11 mouse cellular contexts compared by ENCODE assay signal in the genomic region with DNA sequence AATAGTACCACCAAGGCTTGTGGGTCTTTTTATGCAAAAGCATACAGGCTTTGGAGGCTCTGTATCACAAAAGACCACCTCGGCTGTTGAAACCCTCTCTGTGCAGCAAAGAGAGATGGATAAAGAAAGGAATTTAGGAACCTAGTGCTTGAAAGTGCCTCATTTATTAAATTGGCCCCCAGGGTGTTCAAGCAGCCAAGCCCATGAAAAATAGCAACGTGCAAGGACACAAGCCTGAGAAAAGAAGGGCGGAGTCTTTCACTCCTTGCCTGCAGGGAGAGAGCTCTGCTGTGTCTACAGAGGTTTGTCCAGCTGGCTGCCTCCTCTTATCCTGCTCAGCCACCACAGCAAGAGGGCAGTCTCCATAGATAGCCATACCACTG.
DNase-seq lines count a peak whose midpoint lies in the region; ATAC-seq and TF ChIP-seq lines count a peak whose summit lies in the region.
"Had no signal": no experiment of that assay in that cellular context is flagged by ENCODE, and none has a peak within 500 bp of the region (broad histone marks: within the 10 kb centered on the region; RNA-seq: fewer than 3 reads in every experiment).

No protein-coding gene starts in this region.

- 0 out of 2 replicates have a peak overlapping the region, but pooled peaks have one; percentile 30 for H3K27ac ChIP-seq in embryonic facial prominence, embryonic 15.5 days (replicated peaks)
- H3K27ac ChIP-seq in intestine, embryonic 15.5 days, result peak overlapping the region; percentile 62; the same call in 1 of the 2 replicates
- peak overlapping the region; percentile 14; the same call in 1 of the 2 replicates for H3K27ac ChIP-seq in midbrain, postnatal 0 days (ENCODE audit: low read depth, low read length)
- H3K27ac ChIP-seq: heart, embryonic 10.5 days; macrophage had no signal

- no peaks in the 10 kb centered on the region for H3K27me3 ChIP-seq in embryonic facial prominence, embryonic 15.5 days
- H3K27me3 ChIP-seq in intestine, embryonic 15.5 days (replicated peaks), result no peaks in the 10 kb centered on the region
- H3K27me3 ChIP-seq in midbrain, postnatal 0 days (ENCODE audit: insufficient read depth, low read length), result no peaks in the 10 kb centered on the region

- no peaks in the 10 kb centered on the region for H3K9me3 ChIP-seq in embryonic facial prominence, embryonic 15.5 days (replicated peaks)
- no peaks in the 10 kb centered on the region for H3K9me3 ChIP-seq in intestine, embryonic 15.5 days
- H3K9me3 ChIP-seq in midbrain, postnatal 0 days (ENCODE audit: low read length), result no peaks in the 10 kb centered on the region
- H3K9me3 ChIP-seq: heart, embryonic 10.5 days had no signal

- TF ChIP-seq CTCF in midbrain, postnatal 0 days (IDR thresholded peaks at IDR 0.05), result peak; percentile 15

- no peak overlapping the region for H3K9ac ChIP-seq in embryonic facial prominence, embryonic 15.5 days
- H3K9ac ChIP-seq in intestine, embryonic 15.5 days, result no peak overlapping the region
- H3K9ac ChIP-seq in midbrain, postnatal 0 days (replicated peaks; ENCODE audit: low read length, poor library complexity, severe bottlenecking), result no peak overlapping the region

- no peaks in the 10 kb centered on the region for H3K36me3 ChIP-seq in embryonic facial prominence, embryonic 15.5 days
- H3K36me3 ChIP-seq in intestine, embryonic 15.5 days, result no peaks in the 10 kb centered on the region
- no peaks in the 10 kb centered on the region for H3K36me3 ChIP-seq in midbrain, postnatal 0 days (ENCODE audit: insufficient read depth, low read length)
- H3K36me3 ChIP-seq: heart, embryonic 10.5 days had no signal

- peaks cover 13% of the 10 kb centered on the region; the same call in 1 of the 2 replicates for H3K4me1 ChIP-seq in embryonic facial prominence, embryonic 15.5 days
- peaks cover 9% of the 10 kb centered on the region for H3K4me1 ChIP-seq in intestine, embryonic 15.5 days (replicated peaks)
- H3K4me1 ChIP-seq in midbrain, postnatal 0 days (ENCODE audit: insufficient read depth, low read length), result peaks cover 5% of the 10 kb centered on the region; the same call in 1 of the 2 replicates

- 27% methylated on average over 3 of the region's 3 CpGs for WGBS in embryonic facial prominence, embryonic 15.5 days
- 54% methylated on average over 3 of the region's 3 CpGs for WGBS in intestine, embryonic 15.5 days
- WGBS in midbrain, postnatal 0 days, result 26% methylated on average over 3 of the region's 3 CpGs

- peak; percentile 89 for ATAC-seq in embryonic facial prominence, embryonic 15.5 days (ENCODE audit: insufficient number of reproducible peaks, low FRiP score, low TSS enrichment, low read depth)
- ATAC-seq in intestine, embryonic 15.5 days, result peak; percentile 46; the same call in 1 of the 2 replicates
- ATAC-seq in midbrain, postnatal 0 days (ENCODE audit: low FRiP score), result no peak

- peak; percentile 8 for DNase-seq in adrenal gland, adult 2 months
- DNase-seq in adrenal gland, postnatal 36 days, result no peak
- no peak for DNase-seq in midbrain, postnatal 0 days (ENCODE audit: low spot score)
- DNase-seq in frontal cortex, postnatal 14 days (ENCODE audit: low spot score in 2 of 2), result no peak
- no peak for DNase-seq in cerebellum, adult 9-10 months
- DNase-seq in left cerebral cortex, adult 18-20 months (ENCODE audit: low spot score in 2 of 2), result no peak
- DNase-seq: right cerebral cortex, postnatal 25 days had no signal

- no peak overlapping the region for H3K4me3 ChIP-seq in embryonic facial prominence, embryonic 15.5 days (replicated peaks)
- H3K4me3 ChIP-seq in intestine, embryonic 15.5 days (replicated peaks), result no peak overlapping the region
- H3K4me3 ChIP-seq in midbrain, postnatal 0 days (ENCODE audit: low read depth, low read length), result no peak overlapping the region
- H3K4me3 ChIP-seq: heart, embryonic 10.5 days had no signal

- no peak overlapping the region for H3K4me2 ChIP-seq in embryonic facial prominence, embryonic 15.5 days (replicated peaks)
- H3K4me2 ChIP-seq in intestine, embryonic 15.5 days (replicated peaks), result no peak overlapping the region
- no peak overlapping the region for H3K4me2 ChIP-seq in midbrain, postnatal 0 days (ENCODE audit: low read depth, low read length, poor library complexity, severe bottlenecking)
